Mouse (Mus musculus): ENCODE results near the gene Nfam1.

- TF ChIP-seq JUND (IDR thresholded peaks at IDR 0.05; ENCODE audit: low read depth, low read length) (no peak), CTCF (IDR thresholded peaks at IDR 0.05 in 2 of 3, conservative IDR thresholded peaks at IDR 0.05 in 1 of 3; ENCODE audit: control insufficient read depth in 1 of 3, insufficient read depth in 1 of 3, low read depth in 2 of 3, low read length in 3 of 3, poor library complexity in 1 of 3, severe bottlenecking in 1 of 3) (no peak), E2F4 (IDR thresholded peaks at IDR 0.05; ENCODE audit: borderline replicate concordance, low read depth, low read length) (no peak), MAX (IDR thresholded peaks at IDR 0.05; ENCODE audit: low read length) (no peak), SIN3A (IDR thresholded peaks at IDR 0.05; ENCODE audit: low read length) (no peak), TCF12 (IDR thresholded peaks at IDR 0.05; ENCODE audit: low read depth, low read length) (no peak), POLR2AphosphoS2 (IDR thresholded peaks at IDR 0.05; ENCODE audit: low read length) (no peak), ETS1 (IDR thresholded peaks at IDR 0.05; ENCODE audit: low read depth, low read length) (no peak), EP300 (IDR thresholded peaks at IDR 0.05; ENCODE audit: low read depth in 1 of 2, low read length in 2 of 2) (no peak), UBTF (IDR thresholded peaks at IDR 0.05; ENCODE audit: borderline replicate concordance, insufficient read depth, low read depth, low read length) (no peak), ZNF384 (IDR thresholded peaks at IDR 0.05; ENCODE audit: low read depth, low read length) (no peak), POLR2A (IDR thresholded peaks at IDR 0.05; ENCODE audit: control insufficient read depth in 1 of 2, insufficient read depth in 1 of 2, low read depth in 1 of 2, low read length in 2 of 2, poor library complexity in 1 of 2) (no peak)
Measured at GRCm38 (mm10) chr15:83043362-83043708, 10.2 kb upstream of the Nfam1 start.
